Mouse (Mus musculus): Measurements from ENCODE around the gene Nfatc3.

- TF ChIP-seq POLR2A (IDR thresholded peaks at IDR 0.05; ENCODE audit: insufficient read length, low read depth) (no peak), REST (IDR thresholded peaks at IDR 0.05; ENCODE audit: insufficient read depth, insufficient read length) (no peak)
Measured at GRCm38 (mm10) chr8:106072113-106072512, 13.5 kb downstream of the Nfatc3 start.
